Mouse (Mus musculus) erythroblast, embryonic 14.5 days (primary cell): ENCODE data around the gene Foxa2. TPM values are rescaled to one million over a fixed set of nuclear protein-coding genes. Genes with fewer than 3 reads are reported as not detected.

Experiments used
- H3K27me3 ChIP-seq: 2 replicates; pipeline ENCODE4 v1.6.1; 2012; ENCODE audit warnings: inconsistent platforms; ENCODE audit not compliant: control insufficient read depth
- H3K36me3 ChIP-seq: 2 replicates; pipeline ENCODE4 v1.6.1; 2012; ENCODE audit warnings: mild to moderate bottlenecking, inconsistent platforms; ENCODE audit not compliant: control insufficient read depth
- H3K4me1 ChIP-seq: 2 replicates; pipeline ENCODE4 v1.6.1; 2012; ENCODE audit warnings: inconsistent platforms; ENCODE audit not compliant: control insufficient read depth
- H3K4me3 ChIP-seq: replicated peaks from 2 replicates; pipeline ENCODE3; 2012; ENCODE audit warnings: moderate library complexity, mild to moderate bottlenecking, inconsistent platforms
- H3K9me3 ChIP-seq: 2 replicates; pipeline ENCODE4 v1.6.1; 2012; ENCODE audit warnings: low read length, inconsistent platforms, mixed read lengths; ENCODE audit not compliant: control insufficient read depth
- GATA1 ChIP-seq: IDR thresholded peaks from 2 replicates; pipeline ENCODE4 v1.6.1; 2012; ENCODE audit warnings: low read length, inconsistent platforms, mixed read lengths
- TAL1 ChIP-seq: IDR thresholded peaks from 3 replicates; pipeline ENCODE4 v1.6.1; 2012; ENCODE audit warnings: low read length, inconsistent platforms, mixed read lengths
- polyA plus RNA-seq: library from polyadenylated mRNA; stranded (reverse); fragments of >175 nt; gene quantifications from 2 replicates; pipeline ENCODE4 v1.2.3, GENCODE M21; 2012

The Foxa2 gene
- polyA plus RNA-seq, 1 experiment: not detected

- H3K9me3 ChIP-seq: no peaks in the 10 kb centered on the region
- TF ChIP-seq GATA1: no peak
- TF ChIP-seq TAL1: no peak
- H3K4me1 ChIP-seq: no peaks in the 10 kb centered on the region
- H3K36me3 ChIP-seq: no peaks in the 10 kb centered on the region
- H3K4me3 ChIP-seq: no peak overlapping the region
- H3K27me3 ChIP-seq: no peaks in the 10 kb centered on the region
Measured at GRCm38 (mm10) chr2:147992935-147993679, 53.7 kb downstream of the Foxa2 start.
